Mouse (Mus musculus): ENCODE data around the gene Morn3. TPM values are rescaled to one million over a fixed set of nuclear protein-coding genes. Genes with fewer than 3 reads are reported as not detected.

The Morn3 gene
- polyA plus RNA-seq, 1 experiment = 0.23 TPM

DNA sequence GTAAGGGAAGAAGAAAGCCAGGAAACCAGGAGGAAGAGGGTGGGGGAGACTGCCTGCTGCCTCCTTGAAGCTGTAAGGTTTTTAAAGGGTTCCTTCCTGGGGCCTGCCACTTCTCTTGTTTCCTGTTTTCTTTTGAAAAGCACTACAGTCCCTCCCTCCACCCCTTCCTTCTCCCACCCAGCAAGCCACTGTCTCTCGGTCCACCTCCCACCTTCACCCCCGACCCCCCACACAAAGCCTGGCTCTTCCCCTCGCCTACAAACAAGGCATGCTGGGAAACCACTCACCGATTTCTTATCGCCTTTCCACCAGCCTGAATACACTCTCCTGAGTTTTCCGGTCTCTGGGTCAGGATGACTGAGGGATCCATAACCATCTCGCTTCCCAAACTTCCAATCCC, 6.0 kb downstream of the Morn3 start:
- Histone ChIP-seq H3K27me3 (ENCODE audit: control insufficient read depth, insufficient read depth, low read length) (no peaks in the 10 kb centered on the region), H3K27ac (ENCODE audit: insufficient read depth, low read length) (no peak overlapping the region), H3K4me1 (ENCODE audit: control insufficient read depth, insufficient read depth, low read length) (no peaks in the 10 kb centered on the region; the same call in 1 of the 2 replicates), H3K4me3 (replicated peaks; ENCODE audit: insufficient read depth, low read depth, low read length) (no peak overlapping the region)
- 59% methylated on average over 7 of the region's 7 CpGs for WGBS
- no peak for TF ChIP-seq POLR2A (IDR thresholded peaks at IDR 0.05; ENCODE audit: borderline replicate concordance, insufficient read depth, low read length)
- TF ChIP-seq CTCF (IDR thresholded peaks at IDR 0.05; ENCODE audit: borderline replicate concordance, insufficient read depth, low read depth, low read length) = no peak
- no peak for DNase-seq

DNA sequence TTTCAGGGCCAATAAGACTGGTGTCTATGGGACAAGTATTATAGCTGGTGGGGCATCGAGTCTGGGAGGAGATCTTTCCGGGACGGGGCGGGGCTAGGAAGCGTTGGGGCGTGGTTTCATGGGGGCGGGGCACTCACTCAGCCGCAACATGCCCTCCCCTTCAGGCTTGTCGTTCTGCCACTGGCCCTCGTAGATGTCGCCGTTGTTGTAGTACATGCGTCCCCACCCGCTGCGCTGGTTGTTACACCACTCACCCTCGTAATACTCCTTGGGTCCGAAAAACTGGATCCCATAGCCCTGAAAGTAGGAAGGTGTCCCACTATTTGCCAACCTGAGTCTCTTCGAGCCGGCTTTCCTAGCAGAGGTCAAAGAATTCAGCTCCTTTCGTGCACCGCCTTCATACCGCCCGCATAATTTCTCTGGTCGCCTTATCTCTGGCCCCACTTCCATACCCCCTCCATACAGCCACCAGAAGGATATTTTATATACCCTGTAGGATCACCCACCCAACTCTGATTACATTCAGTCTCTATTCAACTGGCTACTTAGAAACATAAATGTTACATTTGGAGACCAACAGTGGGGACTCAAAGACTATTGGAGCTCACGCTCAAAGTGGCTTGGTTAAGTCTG, 7.6 kb downstream of the Morn3 start:
- Histone ChIP-seq H3K27me3 (ENCODE audit: control insufficient read depth, insufficient read depth, low read length) (no peaks in the 10 kb centered on the region), H3K27ac (ENCODE audit: insufficient read depth, low read length) (no peak overlapping the region), H3K4me1 (ENCODE audit: control insufficient read depth, insufficient read depth, low read length) (peaks cover 4% of the 10 kb centered on the region), H3K4me3 (replicated peaks; ENCODE audit: insufficient read depth, low read depth, low read length) (peak overlapping the region; percentile 13)
- TF ChIP-seq CTCF (IDR thresholded peaks at IDR 0.05; ENCODE audit: borderline replicate concordance, insufficient read depth, low read depth, low read length) = no peak
- TF ChIP-seq POLR2A (IDR thresholded peaks at IDR 0.05; ENCODE audit: borderline replicate concordance, insufficient read depth, low read length) = no peak
- DNase-seq = peak in 1 of 2 experiments; percentile 25
- 13% methylated on average over 25 of the region's 25 CpGs for WGBS

DNA sequence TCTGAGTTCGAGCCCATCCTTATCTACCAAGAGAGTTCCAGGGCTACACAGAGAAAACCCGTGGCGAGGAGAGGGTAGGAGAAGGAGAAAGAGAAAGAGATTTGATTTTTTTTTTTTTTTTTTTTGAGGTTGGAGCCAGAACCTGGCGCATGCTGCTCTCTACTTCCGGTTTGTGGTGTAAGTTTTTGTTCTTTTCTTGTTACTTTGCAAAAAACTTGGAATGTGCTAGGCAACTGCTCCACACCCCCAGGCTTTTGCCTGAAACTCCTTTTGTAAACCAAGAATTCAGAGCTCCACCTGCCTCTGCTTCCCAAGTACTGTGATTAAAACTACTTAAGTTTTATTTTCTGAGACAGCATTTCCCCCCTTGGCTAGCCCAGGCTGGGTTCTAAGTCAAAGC, 8.7 kb downstream of the Morn3 start:
- Histone ChIP-seq H3K4me3 (replicated peaks; ENCODE audit: insufficient read depth, low read depth, low read length) (no peak overlapping the region), H3K4me1 (ENCODE audit: control insufficient read depth, insufficient read depth, low read length) (peaks cover 4% of the 10 kb centered on the region), H3K27ac (ENCODE audit: insufficient read depth, low read length) (no peak overlapping the region), H3K27me3 (ENCODE audit: control insufficient read depth, insufficient read depth, low read length) (no peaks in the 10 kb centered on the region)
- DNase-seq = no peak
- WGBS = 79% methylated on average over 5 of the region's 5 CpGs
- TF ChIP-seq POLR2A (IDR thresholded peaks at IDR 0.05; ENCODE audit: borderline replicate concordance, insufficient read depth, low read length) (no peak), CTCF (IDR thresholded peaks at IDR 0.05; ENCODE audit: borderline replicate concordance, insufficient read depth, low read depth, low read length) (no peak)

DNA sequence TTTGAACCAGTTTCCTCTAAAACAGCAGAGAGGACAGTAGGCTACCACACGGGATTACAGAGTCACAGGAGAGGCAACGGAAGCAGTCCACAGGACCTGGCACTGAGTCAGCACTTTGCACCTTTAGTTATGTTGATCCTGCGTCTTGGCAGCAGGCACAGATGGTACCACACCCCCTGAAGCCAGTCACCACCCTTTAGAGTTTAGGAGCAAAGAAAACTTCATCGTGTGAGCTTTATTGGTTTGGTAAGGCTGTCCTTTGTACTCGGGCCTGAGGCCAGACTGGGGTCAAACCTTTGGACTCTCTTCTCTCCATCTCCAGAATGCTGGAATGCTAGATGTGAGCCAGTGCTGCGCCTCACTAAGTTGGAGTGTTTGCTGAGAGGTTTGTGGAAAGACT, 11.3 kb downstream of the Morn3 start:
- TF ChIP-seq POLR2A (IDR thresholded peaks at IDR 0.05; ENCODE audit: borderline replicate concordance, insufficient read depth, low read length) = no peak
- no peak for TF ChIP-seq CTCF (IDR thresholded peaks at IDR 0.05; ENCODE audit: borderline replicate concordance, insufficient read depth, low read depth, low read length)
- Histone ChIP-seq H3K4me3 (replicated peaks; ENCODE audit: insufficient read depth, low read depth, low read length) (no peak overlapping the region), H3K4me1 (ENCODE audit: control insufficient read depth, insufficient read depth, low read length) (peaks cover 4% of the 10 kb centered on the region), H3K27ac (ENCODE audit: insufficient read depth, low read length) (no peak overlapping the region), H3K27me3 (ENCODE audit: control insufficient read depth, insufficient read depth, low read length) (no peaks in the 10 kb centered on the region)
- 15% methylated on average over 6 of the region's 6 CpGs for WGBS
- DNase-seq = peak; percentile 33 to 35

DNA sequence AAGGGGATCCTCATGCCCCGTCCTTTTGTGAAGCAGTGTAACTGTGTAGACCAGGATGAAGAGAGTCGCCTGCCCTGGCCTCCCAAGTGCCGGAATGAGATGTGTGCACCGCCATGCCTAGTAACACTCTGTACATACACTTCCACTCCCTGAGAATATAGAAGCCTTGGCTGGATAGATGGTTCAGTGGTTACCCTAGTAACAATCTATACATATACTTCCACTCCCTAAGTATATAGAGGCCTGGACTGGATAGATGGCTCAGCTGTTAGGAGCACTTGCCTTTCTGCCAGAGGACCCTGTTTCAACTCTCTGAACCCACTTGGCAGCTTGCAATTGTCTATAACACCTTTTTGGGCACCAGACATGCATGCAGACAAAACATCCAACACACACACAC, 11.7 kb downstream of the Morn3 start:
- peaks cover 4% of the 10 kb centered on the region for H3K4me1 ChIP-seq (ENCODE audit: control insufficient read depth, insufficient read depth, low read length)
- no peak for TF ChIP-seq POLR2A (IDR thresholded peaks at IDR 0.05; ENCODE audit: borderline replicate concordance, insufficient read depth, low read length)
- no peak for TF ChIP-seq CTCF (IDR thresholded peaks at IDR 0.05; ENCODE audit: borderline replicate concordance, insufficient read depth, low read depth, low read length)
- WGBS = 89% methylated on average over 4 of the region's 4 CpGs
- H3K4me3 ChIP-seq (replicated peaks; ENCODE audit: insufficient read depth, low read depth, low read length) = no peak overlapping the region
- H3K27ac ChIP-seq (ENCODE audit: insufficient read depth, low read length) = no peak overlapping the region
- no peaks in the 10 kb centered on the region for H3K27me3 ChIP-seq (ENCODE audit: control insufficient read depth, insufficient read depth, low read length)
- DNase-seq = no peak

DNA sequence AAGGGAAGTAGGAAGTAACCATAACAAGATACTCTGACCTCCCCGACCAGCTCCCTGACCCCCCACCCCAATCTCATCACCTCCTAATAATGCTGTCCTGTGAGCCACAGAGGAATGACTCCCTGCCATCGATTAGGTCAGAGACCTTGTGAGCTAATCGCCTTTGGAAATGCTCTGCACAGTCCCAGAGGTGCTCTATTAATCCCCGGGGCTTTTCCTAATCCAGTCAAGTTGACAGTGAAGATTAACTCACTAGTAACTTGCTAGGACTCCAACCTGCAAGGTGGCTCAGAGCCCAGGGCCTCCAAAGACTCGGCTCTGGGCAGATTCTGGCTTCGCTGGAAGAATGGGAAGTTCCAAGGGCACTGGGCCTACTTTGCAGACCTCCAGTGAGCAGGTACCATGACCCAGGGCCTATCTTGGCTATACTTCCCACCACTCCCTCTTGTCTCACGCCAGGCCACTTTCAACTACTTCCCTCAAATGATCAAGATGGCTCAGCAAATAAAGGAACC, 13.1 kb downstream of the Morn3 start:
- Histone ChIP-seq H3K27ac (ENCODE audit: insufficient read depth, low read length) (no peak overlapping the region), H3K4me3 (replicated peaks; ENCODE audit: insufficient read depth, low read depth, low read length) (no peak overlapping the region), H3K27me3 (ENCODE audit: control insufficient read depth, insufficient read depth, low read length) (no peaks in the 10 kb centered on the region), H3K4me1 (ENCODE audit: control insufficient read depth, insufficient read depth, low read length) (peaks cover 4% of the 10 kb centered on the region)
- TF ChIP-seq CTCF (IDR thresholded peaks at IDR 0.05; ENCODE audit: borderline replicate concordance, insufficient read depth, low read depth, low read length) (no peak), POLR2A (IDR thresholded peaks at IDR 0.05; ENCODE audit: borderline replicate concordance, insufficient read depth, low read length) (no peak)
- DNase-seq = no peak
- WGBS = 80% methylated on average over 7 of the region's 7 CpGs

DNA sequence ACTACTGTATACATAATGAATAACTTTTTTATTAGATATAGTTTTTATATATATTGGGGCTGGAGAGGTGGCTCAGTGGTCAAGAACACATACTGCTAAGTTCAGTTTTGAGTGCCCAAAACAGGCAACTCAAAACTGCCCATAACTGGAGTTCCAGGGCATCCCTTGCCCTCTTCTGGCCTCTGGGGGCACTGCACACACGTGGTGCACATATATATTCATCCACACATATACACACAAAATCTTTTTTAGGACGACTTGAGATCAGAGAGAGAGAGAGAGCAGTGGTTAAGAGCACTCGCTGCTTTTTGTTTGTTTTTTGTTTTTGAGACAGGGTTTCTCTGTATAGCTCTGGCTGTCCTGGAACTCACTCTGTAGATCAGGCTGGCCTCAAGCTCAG, 15.5 kb downstream of the Morn3 start:
- H3K4me1 ChIP-seq (ENCODE audit: control insufficient read depth, insufficient read depth, low read length) = peaks cover 6% of the 10 kb centered on the region
- WGBS = 90% methylated on average over 3 of the region's 3 CpGs
- no peak for DNase-seq
- no peak overlapping the region for H3K27ac ChIP-seq (ENCODE audit: insufficient read depth, low read length)
- no peak overlapping the region for H3K4me3 ChIP-seq (replicated peaks; ENCODE audit: insufficient read depth, low read depth, low read length)
- no peak for TF ChIP-seq POLR2A (IDR thresholded peaks at IDR 0.05; ENCODE audit: borderline replicate concordance, insufficient read depth, low read length)
- no peak for TF ChIP-seq CTCF (IDR thresholded peaks at IDR 0.05; ENCODE audit: borderline replicate concordance, insufficient read depth, low read depth, low read length)
- no peaks in the 10 kb centered on the region for H3K27me3 ChIP-seq (ENCODE audit: control insufficient read depth, insufficient read depth, low read length)

DNA sequence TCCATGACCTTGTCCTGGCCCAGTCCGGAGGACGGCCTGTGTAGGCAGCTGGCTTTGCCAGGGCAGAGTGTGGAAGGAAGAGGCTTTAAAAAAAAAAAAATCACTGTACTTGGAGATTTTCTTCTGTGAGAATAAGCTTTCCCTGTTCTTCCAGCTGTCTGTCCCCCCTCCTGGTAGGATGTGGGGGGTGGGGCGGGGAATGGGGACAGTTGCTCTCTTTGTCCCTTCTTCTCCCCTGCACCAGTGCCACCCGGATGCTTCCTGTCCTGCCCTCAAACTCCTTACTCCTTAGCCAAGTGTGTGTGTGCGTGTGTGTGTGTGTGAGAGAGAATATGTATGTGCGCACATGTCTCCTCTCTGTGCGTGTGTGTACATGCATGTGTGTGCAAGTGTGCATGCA, 17.1 kb downstream of the Morn3 start:
- no peak overlapping the region for H3K4me3 ChIP-seq (replicated peaks; ENCODE audit: insufficient read depth, low read depth, low read length)
- H3K27me3 ChIP-seq (ENCODE audit: control insufficient read depth, insufficient read depth, low read length) = no peaks in the 10 kb centered on the region
- no peak overlapping the region for H3K27ac ChIP-seq (ENCODE audit: insufficient read depth, low read length)
- peaks cover 4% of the 10 kb centered on the region for H3K4me1 ChIP-seq (ENCODE audit: control insufficient read depth, insufficient read depth, low read length)
- TF ChIP-seq POLR2A (IDR thresholded peaks at IDR 0.05; ENCODE audit: borderline replicate concordance, insufficient read depth, low read length) (no peak), CTCF (IDR thresholded peaks at IDR 0.05; ENCODE audit: borderline replicate concordance, insufficient read depth, low read depth, low read length) (no peak)
- no peak for DNase-seq
- 76% methylated on average over 7 of the region's 7 CpGs for WGBS

All from cerebellum, adult 2 months (tissue).